Mouse (Mus musculus) stomach, embryonic 15.5 days (tissue): ENCODE results near the gene Sult1a1. TPM values are rescaled to one million over a fixed set of nuclear protein-coding genes. Genes with fewer than 3 reads are reported as not detected.

Experiments used
- ATAC-seq: fragments of 200-750 bp; cut with Nextera tagmentation; 2 replicates; pipeline ENCODE4 v1.8.0; 2017; ENCODE audit warnings: low read depth, moderate number of reproducible peaks, moderate TSS enrichment; ENCODE audit not compliant: insufficient read depth, low FRiP score
- H3K27ac ChIP-seq: fragments of 300-500 bp; sonication (generic); 2 replicates; pipeline ENCODE4 v1.5.1; 2015; ENCODE audit warnings: mild to moderate bottlenecking, inconsistent platforms
- H3K27me3 ChIP-seq: fragments of 300-500 bp; sonication (generic); replicated peaks from 2 replicates; pipeline ENCODE4 v1.6.1; 2015; ENCODE audit warnings: inconsistent platforms
- H3K36me3 ChIP-seq: fragments of 300-500 bp; sonication (generic); 2 replicates; pipeline ENCODE4 v1.6.1; 2015; ENCODE audit warnings: inconsistent platforms
- H3K4me1 ChIP-seq: fragments of 300-500 bp; sonication (generic); 2 replicates; pipeline ENCODE4 v1.6.1; 2015; ENCODE audit warnings: inconsistent platforms
- H3K4me2 ChIP-seq: fragments of 300-500 bp; sonication (generic); 2 replicates; pipeline ENCODE4 v1.6.1; 2015; ENCODE audit warnings: mild to moderate bottlenecking, inconsistent platforms
- H3K4me3 ChIP-seq: fragments of 300-500 bp; sonication (generic); replicated peaks from 2 replicates; pipeline ENCODE4 v1.5.1; 2015; ENCODE audit warnings: inconsistent platforms
- H3K9ac ChIP-seq: fragments of 300-500 bp; sonication (generic); 2 replicates; pipeline ENCODE4 v1.6.1; 2015; ENCODE audit warnings: inconsistent platforms
- H3K9me3 ChIP-seq: fragments of 300-500 bp; sonication (generic); 2 replicates; pipeline ENCODE4 v1.6.1; 2016; ENCODE audit warnings: inconsistent platforms
- WGBS: fragments of 180-500 bp; shearing (Covaris S2); methylation state at CpG from one replicate; pipeline ENCODE4 v1.1.7; 2015; 5-methylcytosine and 5-hydroxymethylcytosine counted together
- polyA plus RNA-seq: library from polyadenylated mRNA; unstranded; fragments of >200 nt; fragmentation: Nextera tagmentation; extraction: Ambion mirVana; gene quantifications from 2 replicates; pipeline ENCODE4 v1.2.1, GENCODE M21; 2015

Sult1a1 gene
- polyA plus RNA-seq, 1 experiment from 2014 or later = 9.7 TPM

- Histone ChIP-seq H3K4me3 (no peak overlapping the region), H3K4me2 (no peak overlapping the region), H3K4me1 (no peaks in the 10 kb centered on the region), H3K36me3 (0 out of 2 replicates have a peak, but pooled peaks cover 2% of the 10 kb centered on the region), H3K9ac (no peak overlapping the region), H3K27ac (no peak overlapping the region), H3K27me3 (no peaks in the 10 kb centered on the region), H3K9me3 (no peaks in the 10 kb centered on the region)
- ATAC-seq = no peak
- WGBS = 52% methylated on average over 8 of the region's 8 CpGs
These were observed 2.5 kb upstream of the Sult1a1 start for GRCm38 (mm10) chr7:126678545-126679341.

DNA sequence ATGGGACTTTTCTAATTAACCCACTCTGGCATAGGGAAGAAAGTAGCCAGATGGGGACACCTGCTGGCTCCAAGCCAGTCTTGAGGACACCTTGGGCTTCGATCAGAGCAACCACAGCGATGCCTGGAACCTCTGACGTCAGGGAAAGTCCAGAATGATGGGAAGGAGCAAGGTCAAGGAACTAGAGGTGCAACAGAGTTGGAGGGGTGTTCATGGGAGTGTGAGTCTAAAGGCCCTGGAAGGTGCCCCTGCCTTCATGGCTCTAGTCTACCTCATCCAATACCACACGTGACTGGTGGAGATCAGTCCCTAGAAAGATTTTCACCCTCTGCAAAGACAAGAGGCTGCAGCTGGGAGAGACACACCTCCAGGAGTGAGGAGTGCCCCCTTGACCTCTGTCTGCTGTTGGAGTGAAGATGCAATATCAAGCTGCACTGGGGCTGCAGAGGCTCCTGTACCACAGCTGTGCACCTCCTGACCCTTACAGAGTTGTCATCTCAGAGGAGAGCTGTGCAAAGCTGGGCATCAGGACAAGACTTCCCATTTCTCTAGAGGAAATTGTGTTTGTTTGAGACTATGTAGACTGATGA, 494 bp upstream of the Sult1a1 start:
- WGBS = 86% methylated on average over 4 of the region's 4 CpGs
- peaks cover 14% of the 10 kb centered on the region for H3K36me3 ChIP-seq
- ATAC-seq = no peak
- H3K4me2 ChIP-seq = no peak overlapping the region
- no peaks in the 10 kb centered on the region for H3K9me3 ChIP-seq
- H3K4me1 ChIP-seq = no peaks in the 10 kb centered on the region
- no peak overlapping the region for H3K4me3 ChIP-seq
- H3K27me3 ChIP-seq = no peaks in the 10 kb centered on the region
- no peak overlapping the region for H3K27ac ChIP-seq
- H3K9ac ChIP-seq = no peak overlapping the region

DNA sequence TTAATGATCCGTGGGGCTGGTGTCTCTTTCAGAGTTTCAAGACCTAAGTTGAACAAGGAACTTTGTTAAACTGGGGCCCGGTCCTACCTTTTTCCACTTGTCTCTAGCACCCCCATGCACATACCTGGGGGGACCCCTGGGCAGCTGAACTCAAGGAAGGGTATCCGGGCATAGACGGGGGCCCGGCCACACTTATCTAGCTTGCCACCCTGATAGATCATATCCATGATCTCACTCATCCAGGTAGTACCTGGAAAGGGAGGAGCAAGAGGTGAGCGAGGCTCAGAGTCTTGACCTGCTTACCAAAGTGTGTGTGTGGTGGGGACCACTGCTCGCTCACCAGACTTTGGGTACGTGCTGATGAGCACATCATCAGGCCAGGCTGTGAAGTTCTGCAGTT, 1.1 kb downstream of the Sult1a1 start:
- WGBS = 91% methylated on average over 8 of the region's 8 CpGs
- Histone ChIP-seq H3K36me3 (peaks cover 18% of the 10 kb centered on the region), H3K4me1 (no peaks in the 10 kb centered on the region), H3K27me3 (no peaks in the 10 kb centered on the region), H3K9me3 (no peaks in the 10 kb centered on the region), H3K9ac (no peak overlapping the region), H3K4me2 (no peak overlapping the region), H3K4me3 (no peak overlapping the region), H3K27ac (no peak overlapping the region)
- ATAC-seq = no peak

DNA sequence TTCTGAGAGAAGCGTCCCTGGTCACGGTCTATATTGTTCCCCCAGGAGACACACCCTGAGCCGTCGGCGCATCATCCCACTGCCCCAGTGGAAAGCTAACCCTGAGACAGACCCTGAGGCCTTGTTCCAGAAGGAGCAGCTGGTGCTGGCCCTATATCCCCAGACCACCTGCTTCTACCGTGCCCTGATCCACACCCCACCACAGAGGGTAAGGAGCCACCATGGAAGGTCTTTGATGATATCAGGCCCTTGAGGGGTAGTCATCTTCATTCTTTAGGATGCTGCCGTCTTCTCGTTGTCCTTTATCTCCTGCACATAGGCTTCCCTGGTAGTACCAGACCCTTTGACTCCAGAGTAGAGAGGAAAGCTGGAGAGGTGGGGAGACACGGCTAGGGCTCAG, 4.1 kb downstream of the Sult1a1 start:
- WGBS = 91% methylated on average over 9 of the region's 9 CpGs
- no peak overlapping the region for H3K4me3 ChIP-seq

DNA sequence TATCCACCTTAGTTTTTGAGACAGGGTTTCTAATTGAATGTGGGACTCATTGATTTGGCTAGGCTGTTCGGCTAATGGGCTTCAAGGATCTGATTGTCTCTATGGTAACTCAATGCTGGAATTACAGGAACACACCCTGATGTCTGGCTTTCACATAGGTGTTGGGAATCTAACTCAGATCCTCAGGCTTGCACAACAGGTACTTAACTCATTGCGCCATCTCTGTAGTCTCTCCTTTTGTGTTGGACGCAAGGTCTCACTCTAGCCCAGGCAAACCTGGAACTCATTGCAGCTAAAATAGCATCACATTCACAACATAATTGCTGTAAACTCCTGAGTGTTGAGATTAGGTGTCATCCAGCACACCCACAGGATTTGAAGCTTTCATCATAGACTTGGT, 6.1 kb downstream of the Sult1a1 start:
- Histone ChIP-seq H3K27me3 (no peaks in the 10 kb centered on the region), H3K36me3 (peaks cover 23% of the 10 kb centered on the region), H3K4me3 (no peak overlapping the region), H3K27ac (no peak overlapping the region), H3K9me3 (no peaks in the 10 kb centered on the region), H3K4me2 (no peak overlapping the region), H3K9ac (no peak overlapping the region), H3K4me1 (peaks cover 6% of the 10 kb centered on the region; the same call in 1 of the 2 replicates)
- ATAC-seq = no peak
- 90% methylated on average over 3 of the region's 3 CpGs for WGBS

More for the DNA sequence above, 4.1 kb downstream of the Sult1a1 start:
- Histone ChIP-seq H3K27ac (no peak overlapping the region), H3K4me2 (no peak overlapping the region), H3K4me1 (peaks cover 6% of the 10 kb centered on the region; the same call in 1 of the 2 replicates), H3K27me3 (no peaks in the 10 kb centered on the region), H3K36me3 (peaks cover 18% of the 10 kb centered on the region), H3K9me3 (no peaks in the 10 kb centered on the region), H3K9ac (no peak overlapping the region)
- ATAC-seq = no peak

DNA sequence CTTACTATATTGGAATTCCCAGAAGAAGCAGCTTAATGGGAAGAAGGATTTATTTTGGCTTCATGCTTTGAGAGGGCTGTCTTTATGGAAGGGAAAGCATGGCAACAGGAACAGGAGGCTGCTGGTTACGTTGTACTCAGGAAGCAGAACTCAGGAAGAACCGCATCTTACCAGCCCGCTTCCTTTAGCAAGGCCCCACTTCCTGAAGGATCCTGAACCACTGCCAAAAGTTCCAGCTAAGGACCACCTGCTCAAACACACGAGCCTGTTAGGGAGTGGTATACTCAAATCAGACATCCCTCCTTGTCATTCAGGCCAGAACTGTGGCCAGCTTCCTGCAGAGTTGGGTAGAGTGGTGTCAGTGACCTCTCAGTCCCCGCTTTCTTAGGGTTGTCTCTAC, 7.8 kb downstream of the Sult1a1 start:
- H3K9me3 ChIP-seq = no peaks in the 10 kb centered on the region
- H3K27ac ChIP-seq = no peak overlapping the region; the same call in 1 of the 2 replicates
- H3K27me3 ChIP-seq = no peaks in the 10 kb centered on the region
- H3K36me3 ChIP-seq = peaks cover 27% of the 10 kb centered on the region
- H3K9ac ChIP-seq = no peak overlapping the region
- WGBS = 68% methylated on average over 5 of the region's 5 CpGs
- H3K4me3 ChIP-seq = no peak overlapping the region
- H3K4me1 ChIP-seq = peaks cover 6% of the 10 kb centered on the region; the same call in 1 of the 2 replicates
- no peak overlapping the region for H3K4me2 ChIP-seq
- ATAC-seq = no peak

GRCm38 (mm10) chr7:126667495-126668090, 8.6 kb downstream of the Sult1a1 start:
- Histone ChIP-seq H3K9me3 (no peaks in the 10 kb centered on the region), H3K36me3 (peaks cover 25% of the 10 kb centered on the region), H3K27ac (no peak overlapping the region), H3K4me3 (no peak overlapping the region), H3K9ac (no peak overlapping the region), H3K27me3 (no peaks in the 10 kb centered on the region), H3K4me2 (no peak overlapping the region), H3K4me1 (peaks cover 6% of the 10 kb centered on the region; the same call in 1 of the 2 replicates)
- 81% methylated on average over 9 of the region's 9 CpGs for WGBS
- ATAC-seq = no peak

DNA sequence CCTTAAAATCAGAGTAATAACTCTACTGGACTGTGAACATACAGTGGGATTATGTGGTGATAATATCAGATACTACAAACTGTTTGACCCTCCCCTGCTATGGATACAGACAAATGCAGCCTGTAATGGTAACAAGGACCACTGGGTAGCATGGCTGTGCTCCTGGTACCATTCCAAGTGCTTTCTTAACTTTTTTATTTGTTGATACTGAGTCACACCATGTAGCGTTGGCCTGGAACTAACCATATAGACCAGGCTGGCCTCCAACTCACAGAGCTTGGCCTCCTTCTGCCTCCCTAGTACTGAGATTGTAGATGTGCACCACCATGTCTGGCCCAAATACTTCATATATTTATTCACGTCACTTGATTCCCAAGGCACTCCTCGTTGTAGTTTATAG, 11.0 kb downstream of the Sult1a1 start:
- Histone ChIP-seq H3K9ac (no peak overlapping the region), H3K27ac (no peak overlapping the region), H3K27me3 (no peaks in the 10 kb centered on the region), H3K4me1 (peaks cover 6% of the 10 kb centered on the region; the same call in 1 of the 2 replicates), H3K36me3 (peaks cover 16% of the 10 kb centered on the region; the same call in 1 of the 2 replicates), H3K9me3 (no peaks in the 10 kb centered on the region), H3K4me3 (no peak overlapping the region), H3K4me2 (no peak overlapping the region)
- ATAC-seq = no peak
- 92% methylated on average over 3 of the region's 3 CpGs for WGBS

- no peak overlapping the region for H3K4me3 ChIP-seq
- H3K9ac ChIP-seq = no peak overlapping the region
- no peak overlapping the region for H3K4me2 ChIP-seq
- no peaks in the 10 kb centered on the region for H3K27me3 ChIP-seq
- no peaks in the 10 kb centered on the region for H3K9me3 ChIP-seq
- H3K27ac ChIP-seq = no peak overlapping the region
- H3K4me1 ChIP-seq = peaks cover 6% of the 10 kb centered on the region; the same call in 1 of the 2 replicates
- peaks cover 16% of the 10 kb centered on the region; the same call in 1 of the 2 replicates for H3K36me3 ChIP-seq
- ATAC-seq = no peak
- 58% methylated on average over 8 of the region's 8 CpGs for WGBS
These were observed 12.6 kb downstream of the Sult1a1 start for GRCm38 (mm10) chr7:126663646-126664045.

DNA sequence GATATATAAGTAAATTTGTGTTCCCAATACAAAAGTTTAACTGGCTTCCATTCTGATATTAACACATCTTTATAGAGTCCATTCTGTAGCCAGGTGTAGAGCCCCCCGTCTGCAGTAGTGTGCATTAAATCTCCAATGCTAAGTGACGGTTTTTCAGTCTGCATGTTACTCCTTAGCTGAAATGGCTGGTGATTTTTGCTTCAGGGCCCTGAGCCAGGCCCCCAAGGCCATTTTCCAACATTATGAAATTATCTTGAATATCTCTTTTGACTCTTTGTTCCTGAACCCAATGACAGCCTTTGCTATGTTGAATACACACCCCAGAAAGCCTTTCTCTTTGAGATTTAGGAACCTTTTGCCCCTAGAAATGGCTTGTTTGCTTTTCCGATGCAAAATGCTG, 16.5 kb downstream of the Sult1a1 start:
- Histone ChIP-seq H3K36me3 (0 out of 2 replicates have a peak, but pooled peaks cover 8% of the 10 kb centered on the region), H3K4me3 (no peak overlapping the region), H3K9me3 (no peaks in the 10 kb centered on the region), H3K9ac (no peak overlapping the region), H3K27ac (no peak overlapping the region), H3K27me3 (no peaks in the 10 kb centered on the region), H3K4me1 (no peaks in the 10 kb centered on the region), H3K4me2 (no peak overlapping the region)
- ATAC-seq = no peak
- 81% methylated on average over 3 of the region's 3 CpGs for WGBS

DNA sequence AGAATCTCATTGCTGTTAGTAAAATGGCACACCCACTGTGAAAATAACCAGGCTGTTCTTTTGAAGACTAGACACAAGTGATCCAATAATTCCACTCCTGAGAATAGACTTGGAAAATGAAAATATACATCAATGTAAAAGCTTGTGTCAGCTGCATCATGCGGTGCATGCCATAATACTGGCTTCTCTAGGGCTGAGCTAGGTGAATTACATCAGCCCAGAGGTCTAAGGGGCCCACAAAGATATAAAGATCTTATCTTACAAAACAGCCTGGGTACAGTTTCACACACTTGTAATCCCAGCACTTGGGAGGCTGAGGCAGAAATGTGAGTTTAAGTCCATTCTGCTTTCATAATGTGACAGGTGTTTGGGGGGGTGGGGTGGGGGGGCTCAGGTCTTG, 18.7 kb downstream of the Sult1a1 start:
- Histone ChIP-seq H3K27ac (no peak overlapping the region), H3K4me3 (no peak overlapping the region), H3K27me3 (no peaks in the 10 kb centered on the region), H3K9ac (no peak overlapping the region), H3K9me3 (no peaks in the 10 kb centered on the region), H3K4me1 (no peaks in the 10 kb centered on the region), H3K4me2 (no peak overlapping the region), H3K36me3 (0 out of 2 replicates have a peak, but pooled peaks cover 2% of the 10 kb centered on the region)
- no peak for ATAC-seq
- WGBS = 90% methylated on average over 1 of the region's 1 CpGs

DNA sequence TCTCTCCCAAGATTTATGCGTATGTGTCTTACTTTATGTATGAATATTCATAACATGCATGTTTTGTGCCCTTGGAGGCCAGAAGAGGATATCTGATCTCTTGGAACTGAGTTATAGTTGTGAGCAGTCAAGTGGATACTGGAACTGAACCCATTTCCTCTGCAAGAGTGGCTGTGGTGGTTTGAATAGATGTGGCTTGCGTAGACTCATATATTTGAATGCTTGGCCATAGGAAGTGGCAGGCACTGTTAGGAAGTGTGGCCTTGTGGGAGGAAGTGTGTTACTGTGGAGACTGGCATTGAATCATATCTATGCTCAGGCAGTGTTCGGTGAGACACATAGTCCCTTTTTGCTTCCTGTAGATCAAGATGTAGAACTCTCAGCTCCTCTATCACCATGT, 20.5 kb downstream of the Sult1a1 start:
- no peaks in the 10 kb centered on the region for H3K27me3 ChIP-seq
- no peaks in the 10 kb centered on the region for H3K36me3 ChIP-seq
- no peak for ATAC-seq
- H3K9me3 ChIP-seq = no peaks in the 10 kb centered on the region
- H3K27ac ChIP-seq = no peak overlapping the region
- no peak overlapping the region for H3K9ac ChIP-seq
- no peak overlapping the region for H3K4me2 ChIP-seq
- 86% methylated on average over 3 of the region's 3 CpGs for WGBS
- no peak overlapping the region for H3K4me3 ChIP-seq
- H3K4me1 ChIP-seq = no peaks in the 10 kb centered on the region
